In the genomic region with DNA sequence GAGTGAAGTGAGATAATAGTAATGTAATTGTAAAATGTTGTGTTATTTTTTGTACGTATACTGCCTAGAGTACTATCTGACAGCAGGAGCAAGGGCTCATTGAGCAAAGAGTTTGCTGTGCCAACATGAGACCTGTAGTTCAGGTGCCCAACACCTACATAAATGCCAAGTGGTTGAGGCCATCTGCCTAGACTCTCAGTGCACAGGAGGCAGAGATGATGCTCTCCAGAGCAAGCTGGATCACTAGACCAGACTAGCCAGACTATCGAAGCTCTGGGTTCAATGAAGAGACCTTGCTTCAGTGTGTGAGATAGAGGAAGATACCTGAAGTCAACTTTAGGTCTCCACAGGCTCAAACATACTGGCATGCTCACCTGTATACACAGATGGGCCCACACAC, we compare ENCODE assay signal across 16 mouse cellular contexts.
DNase-seq lines count a peak whose midpoint lies in the region.
"Had no signal": no experiment of that assay in that cellular context is flagged by ENCODE, and none has a peak within 500 bp of the region (broad histone marks: within the 10 kb centered on the region; RNA-seq: fewer than 3 reads in every experiment).

No protein-coding gene starts in this region.

- DNase-seq in cerebellum, adult 11 months = peak; percentile 52
- DNase-seq in cerebellum, adult 18-20 months = peak; percentile 64 to 80
- DNase-seq in cerebellum, adult 9-10 months = peak; percentile 84
- DNase-seq in cerebellum, postnatal 25 days = peak; percentile 62 to 71
- no peak for DNase-seq in right cerebral cortex, postnatal 25 days
- DNase-seq in testis, postnatal 10 days (ENCODE audit: low spot score) = no peak
- DNase-seq in gastrocnemius, adult 18-20 months (ENCODE audit: low spot score) = no peak
- DNase-seq in spleen, postnatal 10 days (ENCODE audit: low spot score in 2 of 2) = no peak
- DNase-seq: adrenal gland, adult 2 months; adrenal gland, postnatal 14 days; embryo, embryonic 11 days; gastrocnemius, postnatal 10 days; gastrocnemius, postnatal 36 days; heart, adult 11 months; heart, postnatal 36 days; kidney, adult 2 months had no signal

Comparison
In these comparisons a context has a peak if more than half of its experiments do, and no peak if none do; other contexts are left out.
1. DNase-seq: peak in cerebellum, adult 11 months (single experiment), cerebellum, adult 18-20 months (2 of 2), cerebellum, adult 9-10 months (single experiment) and cerebellum, postnatal 25 days (2 of 2); none in right cerebral cortex, postnatal 25 days (single experiment), testis, postnatal 10 days (single experiment), gastrocnemius, adult 18-20 months (single experiment) and spleen, postnatal 10 days (0 of 2).